Mouse (Mus musculus) ES-E14 (cell line): Measurements from ENCODE around the gene Tmem132e. TPM values are rescaled to one million over a fixed set of nuclear protein-coding genes. Genes with fewer than 3 reads are reported as not detected.

Source experiments
- DNase-seq: peaks from one replicate; pipeline ENCODE4 v3.0.0-alpha.2; 2013; ENCODE audit warnings: low read depth, low spot score
- H3K27ac ChIP-seq: 2 replicates; pipeline ENCODE4 v1.5.1; 2012; ENCODE audit warnings: low read depth, mild to moderate bottlenecking, low read length, moderate library complexity, mixed read lengths; ENCODE audit not compliant: poor library complexity, insufficient read depth, severe bottlenecking
- H3K36me3 ChIP-seq: 2 replicates; pipeline ENCODE4 v1.6.1; 2012; ENCODE audit warnings: mild to moderate bottlenecking, low read length, moderate library complexity, mixed read lengths; ENCODE audit not compliant: control insufficient read depth, poor library complexity, insufficient read depth, severe bottlenecking
- H3K4me1 ChIP-seq, 2 experiments: fragments of 150-350 bp in 1 of 2; sonication (generic) in 1 of 2; 2 replicates each; pipeline ENCODE4 v1.6.1; 2012; ENCODE audit warnings: low read length in 2 of 2, mild to moderate bottlenecking in 1 of 2, mixed read lengths in 1 of 2; ENCODE audit not compliant: control insufficient read depth in 2 of 2, insufficient read depth in 2 of 2, poor library complexity in 1 of 2
- H3K4me3 ChIP-seq, 2 experiments: fragments of 150-350 bp in 1 of 2; sonication (generic) in 1 of 2; 2 replicates each; pipeline ENCODE4 v1.5.1; 2012; ENCODE audit warnings: low read length in 2 of 2, low read depth in 1 of 2, mild to moderate bottlenecking in 1 of 2, mixed read lengths in 1 of 2; ENCODE audit not compliant: insufficient read depth in 1 of 2, poor library complexity in 1 of 2, severe bottlenecking in 1 of 2
- H3K9ac ChIP-seq: 2 replicates; pipeline ENCODE4 v1.6.1; 2012; ENCODE audit warnings: low read depth, mild to moderate bottlenecking, low read length, mixed read lengths; ENCODE audit not compliant: poor library complexity, insufficient read depth, severe bottlenecking
- H3K9me3 ChIP-seq: fragments of 150-350 bp; sonication (generic); 2 replicates; pipeline ENCODE4 v1.6.1; 2012; ENCODE audit warnings: low read depth, mild to moderate bottlenecking, low read length; ENCODE audit not compliant: control insufficient read depth, insufficient read depth
- CHD2 ChIP-seq: IDR thresholded peaks from 2 replicates; pipeline ENCODE4 v1.6.1; 2014; ENCODE audit warnings: mild to moderate bottlenecking, low read depth, low read length, inconsistent platforms
- HCFC1 ChIP-seq: IDR thresholded peaks from 2 replicates; pipeline ENCODE4 v1.6.1; 2012; ENCODE audit warnings: low read length, inconsistent platforms, borderline replicate concordance; ENCODE audit not compliant: insufficient read depth
- MAFK ChIP-seq: IDR thresholded peaks from 2 replicates; pipeline ENCODE4 v1.6.1; 2014; ENCODE audit warnings: mild to moderate bottlenecking, low read depth, low read length, inconsistent platforms; ENCODE audit not compliant: insufficient read depth
- ZC3H11A ChIP-seq: IDR thresholded peaks from 2 replicates; pipeline ENCODE4 v1.6.1; 2012; ENCODE audit warnings: low read depth, mild to moderate bottlenecking, inconsistent platforms, low read length, borderline replicate concordance
- ZNF384 ChIP-seq: IDR thresholded peaks from 2 replicates; pipeline ENCODE4 v1.6.1; 2012; ENCODE audit warnings: low read depth, low read length, inconsistent platforms
- in situ Hi-C, 2 experiments: fragments of 600-800 bp; cut with MboI; formaldehyde crosslinking; loops; one replicate each; pipeline ENCODE4 v1.15.1; 2025; ENCODE audit warnings: low sequenced_read_pairs in 2 of 2, inconsistent platforms in 1 of 2; ENCODE audit not compliant: unreplicated experiment in 2 of 2
- total RNA-seq: library from RNA; depleted of rRNA; stranded (reverse); fragments of 300-350 nt; gene quantifications from 2 replicates; pipeline ENCODE4 v1.2.3, GENCODE M21; 2012

The Tmem132e gene
- total RNA-seq, 1 experiment = 0.40 TPM

DNA sequence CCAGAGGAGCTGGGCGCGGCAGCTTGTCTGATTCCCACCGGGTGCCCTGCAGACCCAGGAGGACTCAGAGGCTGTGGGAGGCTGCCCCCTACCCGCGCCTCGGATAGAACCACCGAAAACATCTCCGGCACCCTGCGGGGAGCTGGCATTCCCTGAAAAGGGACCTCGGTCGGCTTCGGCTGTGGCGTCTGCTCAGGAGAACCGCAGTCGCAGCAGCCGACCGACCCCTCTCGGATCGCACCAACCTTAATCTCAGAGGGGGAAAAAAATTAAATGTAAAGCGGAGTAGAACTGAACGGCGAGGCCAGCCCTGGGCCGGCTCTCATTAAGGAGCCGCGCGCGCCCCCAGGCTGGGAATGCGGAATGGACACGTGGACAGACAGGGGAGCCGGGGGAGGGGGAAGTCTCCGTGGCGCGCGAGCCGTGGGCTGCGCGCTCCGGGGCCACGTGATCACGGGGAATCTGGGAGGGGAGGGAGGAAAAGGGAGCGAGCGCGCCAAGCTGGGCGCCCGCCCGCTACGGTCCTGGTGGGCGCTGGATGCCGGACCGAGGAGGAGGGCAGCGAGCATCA lies 1.6 kb upstream of the Tmem132e start:
- no peak for TF ChIP-seq CHD2
- TF ChIP-seq ZNF384 = no peak
- TF ChIP-seq ZC3H11A = no peak
- no peak for TF ChIP-seq MAFK
- no peak for TF ChIP-seq HCFC1
- Histone ChIP-seq H3K27ac (no peak overlapping the region), H3K9ac (peak overlapping the region; percentile 13; the same call in 1 of the 2 replicates), H3K36me3 (no peaks in the 10 kb centered on the region), H3K4me1 (peaks cover 0 to 5% of the 10 kb centered on the region in 2 experiments; a peak in 2 of 4 replicates), H3K9me3 (no peaks in the 10 kb centered on the region), H3K4me3 (peak overlapping the region; percentile 53 to 54)
- DNase-seq = peak; percentile 22
- in situ Hi-C loops = no loop called here

DNA sequence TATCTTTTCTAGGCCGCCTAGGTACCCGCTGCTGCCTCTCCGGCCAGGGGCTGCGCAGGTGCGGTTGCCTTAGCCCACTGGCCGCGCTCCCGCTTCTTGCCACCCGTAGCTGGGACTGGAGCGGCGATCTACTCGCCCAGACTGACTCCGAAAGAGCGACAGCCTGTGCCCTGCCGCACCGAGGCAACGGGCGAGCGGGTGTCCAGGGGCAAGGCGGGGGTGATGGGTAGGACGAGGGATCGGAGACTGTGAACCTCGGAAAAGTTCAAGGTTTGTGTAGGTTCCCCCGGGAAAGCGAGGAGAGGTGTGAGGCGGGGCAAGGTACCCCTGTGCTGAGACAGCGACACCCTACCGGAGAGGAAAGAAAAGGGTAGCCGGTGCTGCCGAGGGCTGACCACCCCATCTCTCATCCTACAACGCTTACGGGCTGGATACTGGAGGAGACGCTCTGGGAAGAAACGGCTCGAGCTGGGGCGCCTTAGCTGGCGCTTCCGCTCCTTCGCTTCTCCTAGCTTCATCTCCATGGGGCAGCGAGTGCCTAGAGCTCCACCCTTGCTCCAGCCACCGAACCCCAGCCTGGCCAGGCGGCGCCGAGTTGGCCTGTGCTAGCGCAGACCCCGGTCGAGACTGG lies 874 bp upstream of the Tmem132e start:
- TF ChIP-seq ZNF384 (no peak), HCFC1 (no peak)
- in situ Hi-C loops = no loop called here
- no peak overlapping the region; the same call in 1 of the 2 replicates for H3K9ac ChIP-seq
- H3K4me3 ChIP-seq = peak overlapping the region; percentile 53 to 54
- peak; percentile 15 for DNase-seq
- H3K9me3 ChIP-seq = no peaks in the 10 kb centered on the region
- H3K4me1 ChIP-seq = peaks cover 0 to 5% of the 10 kb centered on the region in 2 experiments; a peak in 2 of 4 replicates
- no peak overlapping the region for H3K27ac ChIP-seq
- H3K36me3 ChIP-seq = no peaks in the 10 kb centered on the region

DNA sequence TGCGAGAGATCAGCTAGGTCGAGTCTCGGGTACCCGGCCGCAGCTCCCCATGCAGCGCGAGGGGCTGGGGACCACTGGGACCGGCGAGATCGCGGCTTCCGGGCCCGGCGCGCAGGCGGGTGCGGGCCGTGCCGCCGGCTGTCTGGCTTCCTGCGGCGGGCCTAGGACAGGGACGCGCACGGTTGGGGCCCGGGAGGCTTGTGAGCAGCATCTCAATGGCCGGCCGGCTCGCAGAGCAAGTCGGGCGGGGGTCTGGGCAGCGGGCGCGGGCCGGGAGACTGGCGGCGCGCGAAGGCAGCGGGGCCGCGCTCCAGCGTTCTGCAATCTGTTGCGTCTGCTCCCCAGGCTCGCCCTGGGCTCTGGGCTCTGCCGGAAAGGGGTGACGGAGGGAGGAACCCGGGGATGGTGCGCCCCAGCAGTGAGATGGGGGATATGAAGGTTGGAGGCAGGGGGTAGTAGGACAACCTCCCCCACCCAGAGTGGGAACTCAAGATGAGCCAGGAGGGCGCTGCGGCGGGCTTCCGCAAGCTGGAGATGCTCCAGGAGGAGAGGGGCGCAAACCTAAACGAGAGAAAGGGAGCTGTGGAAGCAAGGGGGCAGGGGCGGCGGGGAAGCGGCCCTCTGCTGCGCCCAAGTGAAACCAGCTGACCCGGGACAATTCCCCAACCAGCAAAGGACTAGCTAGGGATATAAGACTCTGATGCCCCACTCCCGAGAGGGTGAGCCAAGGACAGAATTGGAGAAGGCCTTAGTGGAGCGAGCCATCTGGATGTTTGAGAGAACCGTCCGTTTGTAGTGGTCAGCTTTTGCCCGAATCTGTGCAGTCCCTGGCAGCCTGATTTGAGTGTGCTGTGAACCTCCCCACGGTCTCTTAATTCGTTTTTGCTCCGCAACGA lies 944 bp downstream of the Tmem132e start:
- Histone ChIP-seq H3K9me3 (no peaks in the 10 kb centered on the region), H3K4me1 (peaks cover 0 to 5% of the 10 kb centered on the region in 2 experiments; a peak in 2 of 4 replicates), H3K27ac (no peak overlapping the region), H3K36me3 (no peaks in the 10 kb centered on the region), H3K9ac (no peak overlapping the region; the same call in 1 of the 2 replicates), H3K4me3 (peak overlapping the region; percentile 53 to 54)
- in situ Hi-C loops = no loop called here
- peak; percentile 6 for DNase-seq
- TF ChIP-seq ZNF384 (no peak), HCFC1 (no peak), MAFK (no peak), CHD2 (no peak), ZC3H11A (no peak)

DNA sequence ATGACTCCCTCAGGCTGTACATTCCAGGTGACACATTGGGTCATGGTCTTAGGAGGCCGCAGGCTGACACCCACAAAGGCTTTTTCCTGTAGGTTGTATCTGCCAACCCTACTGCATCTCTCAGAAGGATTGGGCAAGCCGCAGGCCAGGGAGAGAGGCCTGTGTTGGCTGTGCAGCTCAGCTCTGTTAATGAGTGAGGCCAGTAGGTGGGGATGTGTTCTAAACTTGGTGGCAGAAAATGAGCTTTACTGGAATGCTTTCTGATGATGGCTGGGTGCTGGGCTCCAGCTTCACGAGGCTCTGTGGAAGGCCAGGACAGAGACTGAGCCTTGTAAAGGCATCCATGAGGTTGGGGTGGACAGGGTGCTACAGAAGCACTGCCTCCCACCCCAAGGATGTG lies 3.6 kb downstream of the Tmem132e start:
- H3K4me3 ChIP-seq = no peak overlapping the region
- H3K9ac ChIP-seq = no peak overlapping the region
- no peaks in the 10 kb centered on the region for H3K36me3 ChIP-seq
- in situ Hi-C loops = no loop called here
- H3K27ac ChIP-seq = no peak overlapping the region
- peaks cover 0 to 5% of the 10 kb centered on the region in 2 experiments; a peak in 2 of 4 replicates for H3K4me1 ChIP-seq
- no peaks in the 10 kb centered on the region for H3K9me3 ChIP-seq
- no peak for DNase-seq
- TF ChIP-seq ZC3H11A (no peak), CHD2 (no peak), HCFC1 (no peak), ZNF384 (no peak), MAFK (no peak)
